Mouse (Mus musculus) MEL (cell line): Measurements from ENCODE around the gene Elp6. TPM values are rescaled to one million over a fixed set of nuclear protein-coding genes. Genes with fewer than 3 reads are reported as not detected.

ENCODE experiments used
- DNase-seq: peaks from one replicate; pipeline ENCODE4 v3.0.0; 2011; ENCODE audit warnings: low read depth, low spot score
- H3K27ac ChIP-seq: 2 replicates; pipeline ENCODE4 v1.5.1; 2012; ENCODE audit warnings: low read depth, mild to moderate bottlenecking, control low read depth, low read length, moderate library complexity; ENCODE audit not compliant: control insufficient read depth
- H3K27me3 ChIP-seq, 2 experiments: fragments of 150-350 bp in 1 of 2; sonication (generic) in 1 of 2; 2 replicates each; pipeline ENCODE4 v1.6.1; 2012; ENCODE audit warnings: low read length in 2 of 2, mild to moderate bottlenecking in 2 of 2, improper control_type of control experiment in 1 of 2, moderate library complexity in 1 of 2; ENCODE audit not compliant: insufficient read depth in 2 of 2, control insufficient read depth in 1 of 2
- H3K36me3 ChIP-seq, 2 experiments: 2 replicates each; pipeline ENCODE4 v1.6.1; 2012 to 2014; ENCODE audit warnings: low read length in 2 of 2, improper control_type of control experiment in 1 of 2, inconsistent platforms in 1 of 2, mild to moderate bottlenecking in 1 of 2; ENCODE audit not compliant: insufficient read depth in 2 of 2, control insufficient read depth in 1 of 2
- H3K4me1 ChIP-seq, 2 experiments: fragments of 150-350 bp in 1 of 2; sonication (generic) in 1 of 2; 2 replicates each; pipeline ENCODE4 v1.6.1; 2012; ENCODE audit warnings: low read length in 2 of 2, improper control_type of control experiment in 1 of 2, mild to moderate bottlenecking in 1 of 2; ENCODE audit not compliant: insufficient read depth in 2 of 2, control insufficient read depth in 1 of 2
- H3K4me3 ChIP-seq, 2 experiments: fragments of 150-350 bp in 1 of 2; sonication (generic) in 1 of 2; 2 replicates each; pipeline ENCODE4 v1.5.1; 2012; ENCODE audit warnings: low read depth in 2 of 2, low read length in 2 of 2, mild to moderate bottlenecking in 2 of 2, moderate library complexity in 2 of 2, control low read depth in 1 of 2, improper control_type of control experiment in 1 of 2; ENCODE audit not compliant: control insufficient read depth in 1 of 2, insufficient read depth in 1 of 2
- H3K79me2 ChIP-seq: 2 replicates; pipeline ENCODE4 v1.6.1; 2012; ENCODE audit warnings: mild to moderate bottlenecking, low read length, moderate library complexity; ENCODE audit not compliant: control insufficient read depth, poor library complexity, insufficient read depth
- H3K9ac ChIP-seq: 2 replicates; pipeline ENCODE4 v1.6.1; 2012; ENCODE audit warnings: low read depth, mild to moderate bottlenecking, control low read depth, low read length, moderate library complexity; ENCODE audit not compliant: control insufficient read depth, poor library complexity, severe bottlenecking
- H3K9me3 ChIP-seq: fragments of 150-350 bp; sonication (generic); replicated peaks from 2 replicates; pipeline ENCODE4 v1.6.1; 2012; ENCODE audit warnings: mild to moderate bottlenecking, low read length, improper control_type of control experiment, moderate library complexity; ENCODE audit not compliant: insufficient read depth
- E2F4 ChIP-seq: IDR thresholded peaks from 2 replicates; pipeline ENCODE4 v1.6.1; 2011; ENCODE audit warnings: low read depth, low read length, improper control_type of control experiment, borderline replicate concordance
- ELF1 ChIP-seq: IDR thresholded peaks from 2 replicates; pipeline ENCODE4 v1.6.1; 2014; ENCODE audit warnings: low read depth, mild to moderate bottlenecking, inconsistent platforms, low read length, improper control_type of control experiment, moderate library complexity
- JUND ChIP-seq: IDR thresholded peaks from 2 replicates; pipeline ENCODE4 v1.6.1; 2011; ENCODE audit warnings: low read depth, mild to moderate bottlenecking, improper control_type of control experiment, low read length
- KAT2A ChIP-seq: conservative IDR thresholded peaks from 2 replicates; pipeline ENCODE4 v1.6.1; 2012; ENCODE audit warnings: low read depth, low read length, improper control_type of control experiment, inconsistent platforms
- MAFK ChIP-seq: IDR thresholded peaks from 2 replicates; pipeline ENCODE4 v1.6.1; 2011; ENCODE audit warnings: low read depth, mild to moderate bottlenecking, low read length, improper control_type of control experiment, borderline replicate concordance
- MAX ChIP-seq: IDR thresholded peaks from 2 replicates; pipeline ENCODE4 v1.6.1; 2011; ENCODE audit warnings: low read length, improper control_type of control experiment
- MXI1 ChIP-seq: IDR thresholded peaks from 2 replicates; pipeline ENCODE4 v1.6.1; 2011; ENCODE audit warnings: mild to moderate bottlenecking, low read depth, low read length, improper control_type of control experiment
- MYC ChIP-seq: IDR thresholded peaks from 2 replicates; pipeline ENCODE4 v1.6.1; 2011; ENCODE audit warnings: low read depth, mild to moderate bottlenecking, low read length, improper control_type of control experiment, moderate library complexity
- NRF1 ChIP-seq: IDR thresholded peaks from 2 replicates; pipeline ENCODE4 v1.6.1; 2014; ENCODE audit warnings: low read depth, mild to moderate bottlenecking, inconsistent platforms, low read length, improper control_type of control experiment, moderate library complexity; ENCODE audit not compliant: poor library complexity, insufficient read depth, severe bottlenecking
- POLR2AphosphoS5 ChIP-seq: IDR thresholded peaks from 2 replicates; pipeline ENCODE4 v1.6.1; 2012; ENCODE audit warnings: low read depth, borderline replicate concordance, mild to moderate bottlenecking, inconsistent platforms, low read length, moderate library complexity, mixed read lengths
- RAD21 ChIP-seq: IDR thresholded peaks from 2 replicates; pipeline ENCODE4 v1.6.1; 2011; ENCODE audit warnings: mild to moderate bottlenecking, low read depth, low read length, improper control_type of control experiment
- SIN3A ChIP-seq: IDR thresholded peaks from 2 replicates; pipeline ENCODE4 v1.6.1; 2012; ENCODE audit warnings: low read length, improper control_type of control experiment, inconsistent platforms
- TBP ChIP-seq: IDR thresholded peaks from 2 replicates; pipeline ENCODE4 v1.8.0; 2011; ENCODE audit warnings: low read depth, low read length, improper control_type of control experiment
- UBTF ChIP-seq: IDR thresholded peaks from 2 replicates; pipeline ENCODE4 v1.6.1; 2012; ENCODE audit warnings: low read depth, mild to moderate bottlenecking, inconsistent platforms, low read length, improper control_type of control experiment, moderate library complexity, borderline replicate concordance; ENCODE audit not compliant: insufficient read depth
- USF2 ChIP-seq, 2 experiments: IDR thresholded peaks; 2 replicates each; pipeline ENCODE4 v1.6.1; 2011 to 2012; ENCODE audit warnings: improper control_type of control experiment in 2 of 2, low read length in 2 of 2, borderline replicate concordance in 1 of 2, inconsistent platforms in 1 of 2, low read depth in 1 of 2, mild to moderate bottlenecking in 1 of 2; ENCODE audit not compliant: insufficient read depth in 1 of 2
- ZC3H11A ChIP-seq: IDR thresholded peaks from 2 replicates; pipeline ENCODE4 v1.6.1; 2012; ENCODE audit warnings: low read depth, mild to moderate bottlenecking, inconsistent platforms, low read length, improper control_type of control experiment
- ZMIZ1 ChIP-seq: IDR thresholded peaks from 2 replicates; pipeline ENCODE4 v1.6.1; 2012; ENCODE audit warnings: low read depth, mild to moderate bottlenecking, inconsistent platforms, low read length, improper control_type of control experiment, moderate library complexity
- polyA plus RNA-seq, 2 experiments: library from polyadenylated mRNA; stranded (reverse) in 1 of 2; unstranded in 1 of 2; fragments of >175 nt in 1 of 2; fragments of >200 nt in 1 of 2; gene quantifications; 2 replicates each; pipeline versions ENCODE4 v1.2.1 to v1.2.4; 2012; ENCODE audit warnings: low replicate concordance in 2 of 2, low read depth in 1 of 2; ENCODE audit not compliant: insufficient read length in 2 of 2, insufficient read depth in 1 of 2, missing spikeins in 1 of 2
- total RNA-seq: library from RNA; depleted of rRNA; stranded (reverse); fragments of 300-350 nt; gene quantifications from 2 replicates; pipeline ENCODE4 v1.2.3, GENCODE M21; 2012

The Elp6 gene
- total and polyA plus RNA-seq, 3 experiments: 29.6 to 34.6 TPM; not detected in 1

DNA sequence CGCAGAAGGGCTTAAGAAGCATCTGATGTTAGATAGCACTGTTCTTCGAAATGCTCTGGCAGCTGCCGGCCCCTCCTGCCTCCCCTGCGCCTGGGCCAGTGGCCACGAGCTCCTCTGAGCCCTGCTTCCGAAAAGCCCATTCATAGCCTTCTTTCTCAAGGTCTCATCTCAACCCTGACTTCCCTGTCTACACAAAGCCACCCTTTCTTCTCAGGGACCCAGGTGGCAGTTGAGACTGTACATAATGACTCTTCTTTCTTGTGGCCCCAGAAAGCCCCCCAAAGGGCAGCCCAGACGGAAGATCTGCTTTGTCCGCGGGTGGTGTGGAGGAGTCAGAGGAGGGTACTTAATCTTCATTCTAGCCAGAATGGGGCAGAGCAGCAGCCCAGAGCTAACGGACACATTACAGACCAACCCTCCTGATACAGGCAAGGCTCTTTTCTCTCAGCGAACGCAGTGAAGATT is 11.7 kb upstream of the Elp6 start:
- no peak for TF ChIP-seq E2F4
- TF ChIP-seq ZMIZ1: no peak
- TF ChIP-seq, all 39 proteins: peak for 0
- Histone ChIP-seq H3K27ac (no peak overlapping the region), H3K9me3 (no peaks in the 10 kb centered on the region), H3K36me3 (no peaks in the 10 kb centered on the region), H3K9ac (no peak overlapping the region), H3K27me3 (no peaks in the 10 kb centered on the region), H3K79me2 (no peaks in the 10 kb centered on the region), H3K4me3 (no peak overlapping the region), H3K4me1 (no peaks in the 10 kb centered on the region; a peak in 1 of 4 replicates)
- DNase-seq: no peak

- no peak overlapping the region for H3K27ac ChIP-seq
- no peaks in the 10 kb centered on the region; a peak in 1 of 4 replicates for H3K4me1 ChIP-seq
- no peaks in the 10 kb centered on the region for H3K27me3 ChIP-seq
- DNase-seq: no peak
- H3K9ac ChIP-seq: no peak overlapping the region
- H3K9me3 ChIP-seq: no peaks in the 10 kb centered on the region
- no peaks in the 10 kb centered on the region for H3K36me3 ChIP-seq
- no peak overlapping the region for H3K4me3 ChIP-seq
- no peaks in the 10 kb centered on the region for H3K79me2 ChIP-seq
- TF ChIP-seq ZMIZ1 (no peak), MYC (no peak), ZC3H11A (no peak), MAX (no peak), KAT2A (no peak), RAD21 (no peak), UBTF (no peak), MXI1 (no peak), POLR2AphosphoS5 (no peak), JUND (no peak), NRF1 (no peak), MAFK (no peak), SIN3A (no peak), ELF1 (no peak), TBP (no peak), USF2 (IDR thresholded peaks at IDR 0.05; ENCODE audit: borderline replicate concordance in 1 of 2, insufficient read depth in 1 of 2, low read depth in 1 of 2, low read length in 2 of 2) (no peak)
- TF ChIP-seq, all 39 proteins: peak for 0
Observed at GRCm38 (mm10) chr9:110293873-110294415, 11.0 kb upstream of the Elp6 start.
